Mouse (Mus musculus): ENCODE results near the gene Bcap29. TPM values are rescaled to one million over a fixed set of nuclear protein-coding genes. Genes with fewer than 3 reads are reported as not detected.

Bcap29 gene
- polyA plus RNA-seq, 1 experiment from 2014 or later: 46.0 TPM

DNA sequence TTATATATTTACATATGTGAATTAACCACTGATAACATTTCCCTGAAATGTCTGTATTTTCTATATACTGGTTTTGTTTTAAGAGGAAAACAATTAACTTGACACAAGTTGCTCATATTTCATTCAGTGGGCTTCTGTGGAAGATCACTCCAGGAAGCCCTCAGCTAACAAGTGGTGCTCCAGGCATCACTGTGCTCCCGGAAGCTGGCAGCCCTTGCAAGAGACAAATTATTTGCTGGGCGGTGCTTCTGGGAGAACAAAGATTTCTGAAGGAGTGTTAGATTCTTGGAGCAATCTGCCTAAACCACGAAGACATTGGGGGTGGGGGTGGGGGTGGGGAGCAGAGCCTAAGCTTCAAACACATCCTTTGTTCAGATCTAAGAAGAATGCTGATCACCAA lies 42.4 kb downstream of the Bcap29 start:
- H3K4me2 ChIP-seq: no peak overlapping the region
- no peaks in the 10 kb centered on the region for H3K4me1 ChIP-seq (ENCODE audit: control insufficient read depth, insufficient read depth, low read length)
- H3K9ac ChIP-seq (ENCODE audit: low read depth, low read length): no peak overlapping the region
- no peak overlapping the region for H3K4me3 ChIP-seq (ENCODE audit: low read depth, low read length)
- H3K27me3 ChIP-seq (ENCODE audit: control insufficient read depth, insufficient read depth, low read length): no peaks in the 10 kb centered on the region
- ATAC-seq (replicated peaks; ENCODE audit: insufficient number of reproducible peaks, low FRiP score, low TSS enrichment): no peak
- WGBS (ENCODE audit: insufficient replicate concordance): 32% methylated on average over 3 of the region's 3 CpGs
- H3K27ac ChIP-seq (ENCODE audit: low read depth, low read length): no peak overlapping the region
- no peaks in the 10 kb centered on the region for H3K9me3 ChIP-seq (replicated peaks; ENCODE audit: control insufficient read depth, low read length)
- H3K36me3 ChIP-seq (ENCODE audit: control insufficient read depth, insufficient read depth, low read length): no peaks in the 10 kb centered on the region

DNA sequence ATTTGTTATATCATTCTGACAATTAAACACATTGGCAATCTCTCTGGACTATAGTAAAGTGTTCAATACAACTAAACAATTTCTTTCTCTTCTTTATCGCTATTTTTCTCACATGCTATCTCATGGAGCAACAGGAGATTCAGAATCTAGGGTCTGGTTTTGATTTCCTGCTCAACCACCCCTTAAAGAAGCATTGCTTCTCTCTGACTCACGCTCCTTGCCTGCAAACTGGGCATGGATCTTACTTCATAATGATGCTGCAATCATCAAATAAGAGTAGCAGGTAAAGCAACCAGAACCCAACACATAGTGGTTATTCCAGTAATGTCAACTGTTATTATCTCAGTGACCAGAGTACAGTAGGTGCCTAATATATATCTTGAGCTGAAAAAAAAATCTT lies 50.7 kb downstream of the Bcap29 start:
- H3K27me3 ChIP-seq (ENCODE audit: control insufficient read depth, insufficient read depth, low read length): no peaks in the 10 kb centered on the region
- no peak overlapping the region for H3K27ac ChIP-seq (ENCODE audit: low read depth, low read length)
- H3K9me3 ChIP-seq (replicated peaks; ENCODE audit: control insufficient read depth, low read length): no peaks in the 10 kb centered on the region
- no peak overlapping the region for H3K4me2 ChIP-seq
- no peaks in the 10 kb centered on the region for H3K36me3 ChIP-seq (ENCODE audit: control insufficient read depth, insufficient read depth, low read length)
- no peak for ATAC-seq (replicated peaks; ENCODE audit: insufficient number of reproducible peaks, low FRiP score, low TSS enrichment)
- H3K4me3 ChIP-seq (ENCODE audit: low read depth, low read length): no peak overlapping the region
- H3K9ac ChIP-seq (ENCODE audit: low read depth, low read length): no peak overlapping the region
- WGBS (ENCODE audit: insufficient replicate concordance): 77% methylated on average over 2 of the region's 2 CpGs
- no peaks in the 10 kb centered on the region for H3K4me1 ChIP-seq (ENCODE audit: control insufficient read depth, insufficient read depth, low read length)

GRCm38 (mm10) chr12:31582081-31582480 lies 52.4 kb downstream of the Bcap29 start:
- Histone ChIP-seq H3K9ac (ENCODE audit: low read depth, low read length) (no peak overlapping the region), H3K27me3 (ENCODE audit: control insufficient read depth, insufficient read depth, low read length) (no peaks in the 10 kb centered on the region), H3K4me2 (no peak overlapping the region), H3K9me3 (replicated peaks; ENCODE audit: control insufficient read depth, low read length) (no peaks in the 10 kb centered on the region), H3K4me1 (ENCODE audit: control insufficient read depth, insufficient read depth, low read length) (no peaks in the 10 kb centered on the region), H3K4me3 (ENCODE audit: low read depth, low read length) (no peak overlapping the region), H3K36me3 (ENCODE audit: control insufficient read depth, insufficient read depth, low read length) (no peaks in the 10 kb centered on the region), H3K27ac (ENCODE audit: low read depth, low read length) (no peak overlapping the region)
- no peak for ATAC-seq (replicated peaks; ENCODE audit: insufficient number of reproducible peaks, low FRiP score, low TSS enrichment)
- WGBS (ENCODE audit: insufficient replicate concordance): 81% methylated on average over 5 of the region's 5 CpGs

GRCm38 (mm10) chr12:31581319-31581810 lies 53.1 kb downstream of the Bcap29 start:
- no peaks in the 10 kb centered on the region for H3K27me3 ChIP-seq (ENCODE audit: control insufficient read depth, insufficient read depth, low read length)
- H3K4me2 ChIP-seq: no peak overlapping the region
- no peaks in the 10 kb centered on the region for H3K9me3 ChIP-seq (replicated peaks; ENCODE audit: control insufficient read depth, low read length)
- H3K9ac ChIP-seq (ENCODE audit: low read depth, low read length): no peak overlapping the region
- no peak overlapping the region for H3K27ac ChIP-seq (ENCODE audit: low read depth, low read length)
- WGBS (ENCODE audit: insufficient replicate concordance): 57% methylated on average over 7 of the region's 7 CpGs
- ATAC-seq (replicated peaks; ENCODE audit: insufficient number of reproducible peaks, low FRiP score, low TSS enrichment): no peak
- no peak overlapping the region for H3K4me3 ChIP-seq (ENCODE audit: low read depth, low read length)
- no peaks in the 10 kb centered on the region for H3K36me3 ChIP-seq (ENCODE audit: control insufficient read depth, insufficient read depth, low read length)
- no peaks in the 10 kb centered on the region for H3K4me1 ChIP-seq (ENCODE audit: control insufficient read depth, insufficient read depth, low read length)

GRCm38 (mm10) chr12:31580634-31581318 lies 53.7 kb downstream of the Bcap29 start:
- Histone ChIP-seq H3K36me3 (ENCODE audit: control insufficient read depth, insufficient read depth, low read length) (no peaks in the 10 kb centered on the region), H3K27me3 (ENCODE audit: control insufficient read depth, insufficient read depth, low read length) (no peaks in the 10 kb centered on the region), H3K9ac (ENCODE audit: low read depth, low read length) (no peak overlapping the region), H3K4me2 (no peak overlapping the region), H3K4me3 (ENCODE audit: low read depth, low read length) (no peak overlapping the region), H3K4me1 (ENCODE audit: control insufficient read depth, insufficient read depth, low read length) (no peaks in the 10 kb centered on the region), H3K9me3 (replicated peaks; ENCODE audit: control insufficient read depth, low read length) (no peaks in the 10 kb centered on the region), H3K27ac (ENCODE audit: low read depth, low read length) (no peak overlapping the region)
- peak; percentile 69 for ATAC-seq (replicated peaks; ENCODE audit: insufficient number of reproducible peaks, low FRiP score, low TSS enrichment)
- 69% methylated on average over 5 of the region's 5 CpGs for WGBS (ENCODE audit: insufficient replicate concordance)

GRCm38 (mm10) chr12:31578691-31579476 lies 55.6 kb downstream of the Bcap29 start:
- Histone ChIP-seq H3K4me1 (ENCODE audit: control insufficient read depth, insufficient read depth, low read length) (no peaks in the 10 kb centered on the region), H3K4me3 (ENCODE audit: low read depth, low read length) (no peak overlapping the region), H3K9me3 (replicated peaks; ENCODE audit: control insufficient read depth, low read length) (no peaks in the 10 kb centered on the region), H3K4me2 (no peak overlapping the region), H3K27me3 (ENCODE audit: control insufficient read depth, insufficient read depth, low read length) (no peaks in the 10 kb centered on the region), H3K36me3 (ENCODE audit: control insufficient read depth, insufficient read depth, low read length) (no peaks in the 10 kb centered on the region), H3K9ac (ENCODE audit: low read depth, low read length) (no peak overlapping the region), H3K27ac (ENCODE audit: low read depth, low read length) (no peak overlapping the region)
- WGBS (ENCODE audit: insufficient replicate concordance): 83% methylated on average over 8 of the region's 8 CpGs
- no peak for ATAC-seq (replicated peaks; ENCODE audit: insufficient number of reproducible peaks, low FRiP score, low TSS enrichment)

GRCm38 (mm10) chr12:31574506-31574905 lies 60.0 kb downstream of the Bcap29 start:
- ATAC-seq (replicated peaks; ENCODE audit: insufficient number of reproducible peaks, low FRiP score, low TSS enrichment): no peak
- H3K4me3 ChIP-seq (ENCODE audit: low read depth, low read length): no peak overlapping the region
- 81% methylated on average over 5 of the region's 5 CpGs for WGBS (ENCODE audit: insufficient replicate concordance)
- H3K4me1 ChIP-seq (ENCODE audit: control insufficient read depth, insufficient read depth, low read length): no peaks in the 10 kb centered on the region
- no peak overlapping the region for H3K4me2 ChIP-seq
- H3K36me3 ChIP-seq (ENCODE audit: control insufficient read depth, insufficient read depth, low read length): no peaks in the 10 kb centered on the region
- H3K27ac ChIP-seq (ENCODE audit: low read depth, low read length): no peak overlapping the region
- no peaks in the 10 kb centered on the region for H3K27me3 ChIP-seq (ENCODE audit: control insufficient read depth, insufficient read depth, low read length)
- H3K9ac ChIP-seq (ENCODE audit: low read depth, low read length): no peak overlapping the region
- no peaks in the 10 kb centered on the region for H3K9me3 ChIP-seq (replicated peaks; ENCODE audit: control insufficient read depth, low read length)

- no peak for ATAC-seq (replicated peaks; ENCODE audit: insufficient number of reproducible peaks, low FRiP score, low TSS enrichment)
- no peak overlapping the region for H3K27ac ChIP-seq (ENCODE audit: low read depth, low read length)
- no peaks in the 10 kb centered on the region for H3K36me3 ChIP-seq (ENCODE audit: control insufficient read depth, insufficient read depth, low read length)
- H3K4me1 ChIP-seq (ENCODE audit: control insufficient read depth, insufficient read depth, low read length): no peaks in the 10 kb centered on the region
- H3K9ac ChIP-seq (ENCODE audit: low read depth, low read length): no peak overlapping the region
- no peak overlapping the region for H3K4me2 ChIP-seq
- no peak overlapping the region for H3K4me3 ChIP-seq (ENCODE audit: low read depth, low read length)
- H3K27me3 ChIP-seq (ENCODE audit: control insufficient read depth, insufficient read depth, low read length): no peaks in the 10 kb centered on the region
- H3K9me3 ChIP-seq (replicated peaks; ENCODE audit: control insufficient read depth, low read length): no peaks in the 10 kb centered on the region
- 47% methylated on average over 2 of the region's 2 CpGs for WGBS (ENCODE audit: insufficient replicate concordance)
Measured at GRCm38 (mm10) chr12:31569784-31570183, 64.7 kb downstream of the Bcap29 start.
